Mouse (Mus musculus) mesoderm, embryonic 11.5 days (tissue): Measurements from ENCODE around the gene Stab1.

Source experiments
- DNase-seq: peaks from one replicate; pipeline ENCODE4 v3.0.0-alpha.2; 2012; ENCODE audit warnings: low read depth, low spot score

Gene Stab1

GRCm38 (mm10) chr14:31168425-31168824 is at the start of gene Stab1:
Gene Stab1 (minus strand): TSS chr14:31168641.
- peak; percentile 19 for DNase-seq

- DNase-seq: peak; percentile 71
Measured at GRCm38 (mm10) chr14:31217666-31218065, 49.2 kb upstream of the Stab1 start, which contains the start of gene Sema3g. Gene Sema3g (plus strand): TSS chr14:31217860.

- no peak for DNase-seq
Measured at GRCm38 (mm10) chr14:31216846-31217245, 48.4 kb upstream of the Stab1 start, which contains the start of gene Nisch. Gene Nisch (minus strand): TSS chr14:31216946.

- peak; percentile 74 for DNase-seq
Measured at GRCm38 (mm10) chr14:31215157-31216002, 46.9 kb upstream of the Stab1 start.

GRCm38 (mm10) chr14:31214684-31215083 is 46.2 kb upstream of the Stab1 start:
- no peak for DNase-seq

- DNase-seq: no peak
Measured at GRCm38 (mm10) chr14:31213868-31214267, 45.4 kb upstream of the Stab1 start.

- DNase-seq: no peak
Measured at GRCm38 (mm10) chr14:31212499-31212898, 44.1 kb upstream of the Stab1 start.

GRCm38 (mm10) chr14:31211854-31212253 is 43.4 kb upstream of the Stab1 start:
- DNase-seq: no peak

- no peak for DNase-seq
Measured at GRCm38 (mm10) chr14:31209133-31209557, 40.7 kb upstream of the Stab1 start.

GRCm38 (mm10) chr14:31208084-31208483 is 39.6 kb upstream of the Stab1 start, which contains the start of gene Tnnc1:
Gene Tnnc1 (plus strand): TSS chr14:31208312.
- DNase-seq: no peak

- DNase-seq: no peak
Measured at GRCm38 (mm10) chr14:31207070-31207830, 38.8 kb upstream of the Stab1 start.

GRCm38 (mm10) chr14:31206472-31206981 is 38.1 kb upstream of the Stab1 start:
- DNase-seq: peak; percentile 92

GRCm38 (mm10) chr14:31205562-31206467 is 37.4 kb upstream of the Stab1 start:
- peak; percentile 55 for DNase-seq

- no peak for DNase-seq
Measured at GRCm38 (mm10) chr14:31205244-31205561, 36.8 kb upstream of the Stab1 start.

- DNase-seq: no peak
Measured at GRCm38 (mm10) chr14:31204844-31205243, 36.4 kb upstream of the Stab1 start.

GRCm38 (mm10) chr14:31200038-31200437 is 31.6 kb upstream of the Stab1 start:
- DNase-seq: no peak

GRCm38 (mm10) chr14:31199599-31199998 is 31.2 kb upstream of the Stab1 start:
- DNase-seq: no peak

- no peak for DNase-seq
Measured at GRCm38 (mm10) chr14:31197547-31198516, 29.4 kb upstream of the Stab1 start.

- DNase-seq: peak; percentile 31
Measured at GRCm38 (mm10) chr14:31195968-31196367, 27.5 kb upstream of the Stab1 start.

- no peak for DNase-seq
Measured at GRCm38 (mm10) chr14:31195521-31195920, 27.1 kb upstream of the Stab1 start.
